Mouse (Mus musculus) cortical plate, adult 2 months (tissue): ENCODE data around the gene Slc25a34.

Source experiments
- CTCF ChIP-seq: fragments of 200-500 bp; IDR thresholded peaks from 2 replicates; pipeline ENCODE4 v1.5.1; 2011; ENCODE audit warnings: mild to moderate bottlenecking, control low read depth, low read length; ENCODE audit not compliant: insufficient read depth; ENCODE audit errors: extremely low read depth
- POLR2A ChIP-seq: fragments of 200-500 bp; IDR thresholded peaks from 2 replicates; pipeline ENCODE4 v1.6.1; 2011; ENCODE audit warnings: mild to moderate bottlenecking, low read length, control low read depth; ENCODE audit not compliant: insufficient read depth; ENCODE audit errors: extremely low read depth

DNA sequence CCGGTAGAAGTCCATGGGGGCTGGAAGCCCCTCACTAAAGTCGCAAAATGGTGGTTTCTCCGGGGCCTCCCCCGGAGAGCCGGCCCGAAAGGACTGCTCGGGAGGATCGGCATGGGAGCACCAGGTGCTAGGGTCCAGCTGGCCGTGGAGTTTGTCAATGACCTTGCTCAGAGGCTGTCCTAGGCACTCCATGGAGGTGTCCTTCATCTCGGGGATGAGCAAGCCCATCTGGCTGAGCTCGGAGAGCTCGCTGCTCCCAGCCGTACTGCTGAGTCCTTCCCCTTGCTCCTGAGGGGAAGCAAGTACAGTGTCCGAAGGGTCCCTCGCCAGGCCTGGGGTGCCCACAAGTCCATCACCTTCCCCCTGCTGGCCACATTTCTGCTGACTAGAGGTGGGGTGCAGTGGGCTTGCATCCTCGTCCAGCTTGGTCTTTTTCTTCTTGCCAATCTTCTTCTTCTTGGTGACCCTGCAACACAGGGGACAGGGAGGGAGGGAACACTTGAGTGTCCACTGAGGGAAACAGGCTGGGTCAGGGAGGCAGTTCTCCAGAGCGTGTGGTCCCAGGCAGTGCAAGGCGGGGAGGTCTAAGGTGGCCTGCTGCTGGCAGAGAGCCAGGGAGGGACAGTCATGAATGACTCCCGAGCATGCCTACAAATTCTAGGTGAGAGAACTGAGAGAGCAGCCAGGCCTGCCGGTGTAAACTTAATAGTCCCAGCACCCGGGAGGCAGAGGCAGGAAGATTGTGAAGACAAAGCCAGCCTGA lies 8.7 kb upstream of the Slc25a34 start:
- TF ChIP-seq POLR2A (no peak), CTCF (no peak)
